Mouse (Mus musculus): ENCODE results near the gene Trim7. TPM values are rescaled to one million over a fixed set of nuclear protein-coding genes. Genes with fewer than 3 reads are reported as not detected.

Trim7 gene
- 1 to 10 TPM; 2.9 to 5.3 TPM for polyA plus RNA-seq (2012; fragmentation: generic; extraction: Trizol)

GRCm38 (mm10) chr11:48825979-48826751 is at the start of gene Trim7, which contains the start of gene Gm12184:
Gene Trim7 (plus strand): TSS chr11:48826140.
Gene Gm12184 (minus strand): TSS chr11:48826655.

GRCm38 (mm10) chr11:48799921-48800701 is 25.8 kb upstream of the Trim7 start, which contains the start of gene Rack1:
Gene Rack1 (plus strand): TSS chr11:48800332.

GRCm38 (mm10) chr11:48816800-48817665 is 8.9 kb upstream of the Trim7 start, which contains the start of gene Trim41:
Gene Trim41 (minus strand): TSS chr11:48817353.

GRCm38 (mm10) chr11:48871201-48871772 is 45.3 kb downstream of the Trim7 start, which contains the start of gene Irgm1:
Gene Irgm1 (minus strand): TSS chr11:48871683.

Other genes starting within 250 kb of the Trim7 start
- gene Rack1, start 25.8 kb upstream of the Trim7 start, polyA plus RNA-seq (2012; fragmentation: generic; extraction: Trizol) = 1,000 to 10,000 TPM; 2,834 to 7,792 TPM
- 10 to 100 TPM; 10.3 to 37.4 TPM for gene Trim41, start 8.8 kb upstream of the Trim7 start, polyA plus RNA-seq (2012; fragmentation: generic; extraction: Trizol)
- gene Gm12184, start 515 bp downstream of the Trim7 start, polyA plus RNA-seq (2012; fragmentation: generic; extraction: Trizol) = 10 to 100 TPM in 1 of 2 experiments, 1 to 10 TPM in 1; 9.8 to 15.3 TPM
- 10 to 100 TPM in 1 of 2 experiments, 1 to 10 TPM in 1; 3.1 to 23.0 TPM for gene Irgm1, start 45.5 kb downstream of the Trim7 start, polyA plus RNA-seq (2012; fragmentation: generic; extraction: Trizol)
- gene Gm5431, start 76.1 kb downstream of the Trim7 start, polyA plus RNA-seq (2012; fragmentation: generic; extraction: Trizol) = not detected
- gene Psme2b, start 120.0 kb downstream of the Trim7 start, polyA plus RNA-seq (2012; fragmentation: generic; extraction: Trizol) = 10 to 100 TPM in 1 of 2 experiments, 1 to 10 TPM in 1; 7.7 to 13.0 TPM
- under 1 TPM in 1 of 2 experiments, not detected in 1; 0.19 TPM for gene Olfr56, start 152.7 kb downstream of the Trim7 start, polyA plus RNA-seq (2012; fragmentation: generic; extraction: Trizol)
- gene 9930111J21Rik1, start 153.3 kb downstream of the Trim7 start, polyA plus RNA-seq (2012; fragmentation: generic; extraction: Trizol) = under 1 TPM; 0.01 to 0.17 TPM
- gene Gm12185, start 166.1 kb downstream of the Trim7 start, polyA plus RNA-seq (2012; fragmentation: generic; extraction: Trizol) = under 1 TPM; 0.01 to 0.14 TPM
- gene Tgtp1, start 168.0 kb downstream of the Trim7 start, polyA plus RNA-seq (2012; fragmentation: generic; extraction: Trizol) = under 1 TPM; 0.08 to 0.67 TPM
- gene 9930111J21Rik2, start 225.1 kb downstream of the Trim7 start, polyA plus RNA-seq (2012; fragmentation: generic; extraction: Trizol) = under 1 TPM; 0.14 to 0.39 TPM
- 1 to 10 TPM in 1 of 2 experiments, under 1 TPM in 1; 0.13 to 2.0 TPM for gene Tgtp2, start 238.1 kb downstream of the Trim7 start, polyA plus RNA-seq (2012; fragmentation: generic; extraction: Trizol)

All from C3H10T1/2 (cell line).